Mouse (Mus musculus): ENCODE measurements around the gene Rgs3. TPM values are rescaled to one million over a fixed set of nuclear protein-coding genes. Genes with fewer than 3 reads are reported as not detected.

Gene Rgs3
- total and polyA plus RNA-seq, 2 experiments: 9.6 to 13.0 TPM

GRCm38 (mm10) chr4:62634840-62635239, 75.2 kb downstream of the Rgs3 start:
- no peak for DNase-seq (ENCODE audit: extremely low read depth, low read depth, low spot score)
- no peaks in the 10 kb centered on the region for H3K79me2 ChIP-seq (ENCODE audit: control insufficient read depth, insufficient read depth, low read length)
- H3K9ac ChIP-seq (ENCODE audit: low read depth, low read length): no peak overlapping the region
- H3K27me3 ChIP-seq (ENCODE audit: control insufficient read depth, insufficient read depth, low read length): no peaks in the 10 kb centered on the region
- H3K36me3 ChIP-seq (ENCODE audit: control insufficient read depth, insufficient read depth, low read length): no peaks in the 10 kb centered on the region
- H3K27ac ChIP-seq (replicated peaks; ENCODE audit: insufficient read depth, low read depth, low read length): 0 out of 2 replicates have a peak overlapping the region, but pooled peaks have one; percentile 23
- peaks cover 1% of the 10 kb centered on the region; the same call in 1 of the 2 replicates for H3K4me1 ChIP-seq (ENCODE audit: control insufficient read depth, insufficient read depth, low read length)
- TF ChIP-seq CTCF (IDR thresholded peaks at IDR 0.05; ENCODE audit: low read depth, low read length) (no peak), POLR2A (IDR thresholded peaks at IDR 0.05; ENCODE audit: extremely low read depth, insufficient read depth, low read length) (no peak)
- WGBS: 28% methylated on average over 2 of the region's 2 CpGs
- no peak overlapping the region for H3K4me3 ChIP-seq (ENCODE audit: insufficient read depth, low read depth, low read length)

DNA sequence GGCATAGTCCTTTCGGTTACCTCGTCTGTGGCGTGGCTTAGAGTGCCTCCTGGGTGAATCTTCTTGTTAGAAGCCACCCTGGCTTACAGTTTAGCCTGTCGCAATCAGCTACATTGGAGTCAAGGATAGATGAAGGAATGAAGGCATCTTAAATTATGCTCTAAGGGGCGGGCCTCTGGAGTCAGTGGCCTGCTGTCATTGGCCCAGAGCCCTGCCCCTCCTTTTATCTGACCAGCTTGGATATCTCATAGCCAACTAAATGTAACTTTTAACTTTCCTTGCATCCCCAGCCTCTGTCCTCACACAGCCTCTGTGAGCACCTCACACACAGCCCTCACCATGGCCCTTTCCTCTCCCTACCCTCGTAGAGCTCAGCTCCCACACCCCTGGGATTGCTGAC, 76.4 kb downstream of the Rgs3 start:
- DNase-seq (ENCODE audit: extremely low read depth, low read depth, low spot score): no peak
- no peaks in the 10 kb centered on the region for H3K36me3 ChIP-seq (ENCODE audit: control insufficient read depth, insufficient read depth, low read length)
- TF ChIP-seq CTCF (IDR thresholded peaks at IDR 0.05; ENCODE audit: low read depth, low read length) (no peak), POLR2A (IDR thresholded peaks at IDR 0.05; ENCODE audit: extremely low read depth, insufficient read depth, low read length) (no peak)
- no peaks in the 10 kb centered on the region for H3K79me2 ChIP-seq (ENCODE audit: control insufficient read depth, insufficient read depth, low read length)
- H3K27ac ChIP-seq (replicated peaks; ENCODE audit: insufficient read depth, low read depth, low read length): no peak overlapping the region
- H3K4me3 ChIP-seq (ENCODE audit: insufficient read depth, low read depth, low read length): no peak overlapping the region
- H3K4me1 ChIP-seq (ENCODE audit: control insufficient read depth, insufficient read depth, low read length): peaks cover 4% of the 10 kb centered on the region
- no peak overlapping the region for H3K9ac ChIP-seq (ENCODE audit: low read depth, low read length)
- 92% methylated on average over 6 of the region's 6 CpGs for WGBS
- no peaks in the 10 kb centered on the region for H3K27me3 ChIP-seq (ENCODE audit: control insufficient read depth, insufficient read depth, low read length)

- Histone ChIP-seq H3K79me2 (ENCODE audit: control insufficient read depth, insufficient read depth, low read length) (no peaks in the 10 kb centered on the region), H3K4me1 (ENCODE audit: control insufficient read depth, insufficient read depth, low read length) (peaks cover 9% of the 10 kb centered on the region), H3K9ac (ENCODE audit: low read depth, low read length) (no peak overlapping the region), H3K27ac (replicated peaks; ENCODE audit: insufficient read depth, low read depth, low read length) (no peak overlapping the region), H3K36me3 (ENCODE audit: control insufficient read depth, insufficient read depth, low read length) (no peaks in the 10 kb centered on the region), H3K27me3 (ENCODE audit: control insufficient read depth, insufficient read depth, low read length) (no peaks in the 10 kb centered on the region), H3K4me3 (ENCODE audit: insufficient read depth, low read depth, low read length) (no peak overlapping the region)
- TF ChIP-seq POLR2A (IDR thresholded peaks at IDR 0.05; ENCODE audit: extremely low read depth, insufficient read depth, low read length): no peak
- no peak for TF ChIP-seq CTCF (IDR thresholded peaks at IDR 0.05; ENCODE audit: low read depth, low read length)
- DNase-seq (ENCODE audit: extremely low read depth, low read depth, low spot score): no peak
- WGBS: 81% methylated on average over 4 of the region's 4 CpGs
These were observed 78.4 kb downstream of the Rgs3 start for GRCm38 (mm10) chr4:62637856-62638604.

GRCm38 (mm10) chr4:62640496-62641229, 81.0 kb downstream of the Rgs3 start:
- peaks cover 8% of the 10 kb centered on the region for H3K4me1 ChIP-seq (ENCODE audit: control insufficient read depth, insufficient read depth, low read length)
- H3K36me3 ChIP-seq (ENCODE audit: control insufficient read depth, insufficient read depth, low read length): no peaks in the 10 kb centered on the region
- no peak for DNase-seq (ENCODE audit: extremely low read depth, low read depth, low spot score)
- peak overlapping the region; percentile 71 for H3K27ac ChIP-seq (replicated peaks; ENCODE audit: insufficient read depth, low read depth, low read length)
- 45% methylated on average over 15 of the region's 15 CpGs for WGBS
- no peaks in the 10 kb centered on the region for H3K27me3 ChIP-seq (ENCODE audit: control insufficient read depth, insufficient read depth, low read length)
- no peak overlapping the region for H3K9ac ChIP-seq (ENCODE audit: low read depth, low read length)
- no peaks in the 10 kb centered on the region for H3K79me2 ChIP-seq (ENCODE audit: control insufficient read depth, insufficient read depth, low read length)
- no peak overlapping the region for H3K4me3 ChIP-seq (ENCODE audit: insufficient read depth, low read depth, low read length)
- TF ChIP-seq CTCF (IDR thresholded peaks at IDR 0.05; ENCODE audit: low read depth, low read length) (no peak), POLR2A (IDR thresholded peaks at IDR 0.05; ENCODE audit: extremely low read depth, insufficient read depth, low read length) (no peak)

GRCm38 (mm10) chr4:62641230-62641589, 81.6 kb downstream of the Rgs3 start:
- Histone ChIP-seq H3K36me3 (ENCODE audit: control insufficient read depth, insufficient read depth, low read length) (no peaks in the 10 kb centered on the region), H3K79me2 (ENCODE audit: control insufficient read depth, insufficient read depth, low read length) (no peaks in the 10 kb centered on the region), H3K27ac (replicated peaks; ENCODE audit: insufficient read depth, low read depth, low read length) (peak overlapping the region; percentile 71), H3K9ac (ENCODE audit: low read depth, low read length) (no peak overlapping the region; the same call in 1 of the 2 replicates), H3K4me3 (ENCODE audit: insufficient read depth, low read depth, low read length) (no peak overlapping the region), H3K4me1 (ENCODE audit: control insufficient read depth, insufficient read depth, low read length) (peaks cover 8% of the 10 kb centered on the region), H3K27me3 (ENCODE audit: control insufficient read depth, insufficient read depth, low read length) (no peaks in the 10 kb centered on the region)
- TF ChIP-seq POLR2A (IDR thresholded peaks at IDR 0.05; ENCODE audit: extremely low read depth, insufficient read depth, low read length) (no peak), CTCF (IDR thresholded peaks at IDR 0.05; ENCODE audit: low read depth, low read length) (no peak)
- 67% methylated on average over 11 of the region's 11 CpGs for WGBS
- no peak for DNase-seq (ENCODE audit: extremely low read depth, low read depth, low spot score)
